Mouse (Mus musculus): ENCODE results near the gene Rnf151.
"Not testable (repeated sequence)": the region's sequence is repeated elsewhere in the genome, so short reads cannot be mapped to it uniquely, and the experiment has no call there.

Gene Rnf151

DNA sequence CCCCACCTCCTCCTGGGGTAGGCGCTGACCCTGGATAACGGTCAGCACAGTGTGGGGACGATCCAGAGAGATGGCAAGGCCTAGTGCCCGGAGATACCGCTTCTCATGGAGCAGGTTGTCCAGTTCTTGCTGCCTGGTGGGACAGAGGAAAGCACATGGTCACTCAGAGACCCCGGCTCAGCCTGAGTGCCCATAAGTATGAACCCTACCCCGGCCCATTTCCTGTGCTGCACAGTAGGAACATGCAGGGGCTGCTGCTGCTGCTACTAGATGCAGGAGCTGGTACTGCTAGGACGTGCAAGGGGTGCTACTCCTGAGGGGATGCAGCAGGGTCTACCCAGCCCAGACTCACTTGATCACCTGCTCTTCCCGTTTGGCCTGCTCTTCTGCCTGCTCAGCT lies 16.6 kb downstream of the Rnf151 start:
- no peak for DNase-seq

- no peak for DNase-seq
These were observed 18.4 kb downstream of the Rnf151 start for GRCm38 (mm10) chr17:24699473-24699872.

GRCm38 (mm10) chr17:24698715-24699114 lies 19.1 kb downstream of the Rnf151 start:
- no peak for DNase-seq

- DNase-seq: no peak
These were observed 19.9 kb downstream of the Rnf151 start for GRCm38 (mm10) chr17:24697985-24698384.

GRCm38 (mm10) chr17:24696011-24696697 lies 21.7 kb downstream of the Rnf151 start, which contains the start of the genes Gfer and Noxo1:
Gfer (minus strand) TSS chr17:24696156.
Noxo1 (plus strand) TSS chr17:24696234.
- DNase-seq: peak; percentile 78 to 90

DNA sequence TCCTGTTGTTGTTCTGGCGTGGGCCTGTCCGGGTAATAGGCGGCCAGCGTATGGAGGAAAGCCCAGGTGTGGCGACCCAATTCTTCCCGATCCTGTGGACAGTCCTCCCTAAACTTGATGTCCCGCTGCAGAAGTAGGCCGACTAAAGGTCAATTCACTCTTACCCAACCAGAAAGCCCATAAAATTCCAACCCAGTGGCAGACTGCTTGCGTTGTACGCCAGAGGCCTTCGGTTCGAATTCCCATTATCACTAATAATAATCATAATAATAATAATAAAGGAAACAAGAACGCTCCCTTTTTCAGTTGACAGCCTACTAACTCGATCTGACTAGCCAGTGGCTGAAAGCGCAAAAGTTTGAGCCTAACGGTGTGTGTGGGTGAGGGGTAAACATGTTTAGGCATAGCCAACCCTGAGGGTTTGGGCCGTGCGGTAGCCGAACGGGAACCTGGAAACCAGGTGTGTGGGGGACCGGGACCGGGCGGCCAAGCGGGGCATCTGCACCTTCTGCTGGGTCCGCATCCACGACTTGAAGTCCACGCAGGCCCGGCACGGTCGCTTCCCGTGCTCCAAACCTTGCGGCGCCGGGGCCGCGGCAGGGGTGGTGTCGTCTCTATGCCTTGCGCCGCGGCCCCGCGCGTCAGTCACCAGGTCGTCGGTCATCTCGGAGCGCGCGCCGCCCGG lies 22.4 kb downstream of the Rnf151 start:
- DNase-seq: no peak

DNA sequence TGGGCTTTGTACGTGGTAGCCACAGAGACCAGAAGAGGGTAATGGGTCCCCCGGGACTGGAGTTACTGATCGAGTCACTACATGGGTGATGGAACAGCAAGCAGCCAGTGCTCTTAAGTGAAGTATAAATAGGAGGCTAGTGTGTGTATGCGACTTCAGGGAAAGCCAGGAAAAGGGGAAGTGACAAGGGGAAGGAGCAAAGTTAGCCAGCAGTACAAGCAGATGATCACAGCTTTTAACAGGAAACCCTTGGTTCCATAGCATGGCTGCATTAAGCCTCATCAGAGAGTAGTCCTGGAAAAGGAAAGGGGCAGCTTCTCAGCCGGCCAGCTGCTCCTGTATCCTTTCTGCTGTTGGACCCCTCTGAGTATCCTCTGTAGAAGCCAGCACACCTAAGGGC lies 25.5 kb downstream of the Rnf151 start:
- no peak for DNase-seq

- peak; percentile 60 to 64 for DNase-seq
These were observed 28.4 kb downstream of the Rnf151 start, which contains the start of gene Syngr3 for GRCm38 (mm10) chr17:24689251-24690081. Syngr3 (minus strand) TSS chr17:24689955.

DNA sequence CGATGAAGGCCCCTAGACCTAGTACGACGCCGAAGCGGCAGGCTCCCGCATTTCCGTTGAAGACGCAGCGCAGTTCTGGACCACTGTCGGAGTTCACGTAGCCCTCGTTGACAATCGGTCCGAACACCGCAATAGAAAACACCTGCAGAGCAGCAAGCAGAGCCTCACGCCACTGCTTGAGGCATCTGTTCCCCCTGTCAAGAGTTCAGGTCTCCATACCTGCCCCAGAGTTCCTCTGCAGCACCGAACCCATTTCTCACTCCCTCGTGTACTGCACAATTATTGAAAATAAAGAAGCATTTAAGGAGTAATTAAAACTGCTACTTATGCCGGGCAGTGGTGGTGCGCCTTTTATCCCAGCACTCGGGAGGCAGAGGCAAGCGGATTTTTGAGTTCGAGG lies 30.3 kb downstream of the Rnf151 start:
- DNase-seq: no peak

- peak; percentile 34 to 46 for DNase-seq
These were observed 30.7 kb downstream of the Rnf151 start for GRCm38 (mm10) chr17:24687146-24687595.

DNA sequence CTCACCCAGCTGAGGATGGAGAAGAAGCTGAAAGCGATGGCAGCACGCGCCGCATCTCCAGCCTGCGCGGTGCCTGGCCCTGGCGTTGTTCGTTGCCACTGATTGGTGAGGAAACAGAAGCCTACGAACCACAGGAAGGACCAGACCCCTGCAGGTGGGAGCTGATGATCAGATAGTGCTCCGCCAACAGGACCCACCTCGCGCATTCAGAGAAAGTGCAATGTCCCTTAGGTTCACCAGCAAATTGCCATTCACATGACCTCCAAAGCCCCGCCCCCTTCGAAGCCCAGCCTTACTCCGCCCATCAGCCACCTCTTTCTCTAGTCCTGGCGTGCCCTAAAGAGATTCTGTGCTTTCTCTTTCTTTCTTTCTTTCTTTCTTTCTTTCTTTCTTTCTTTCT lies 31.3 kb downstream of the Rnf151 start:
- no peak for DNase-seq

- DNase-seq: no peak
These were observed 40.3 kb downstream of the Rnf151 start for GRCm38 (mm10) chr17:24677500-24678080.

DNA sequence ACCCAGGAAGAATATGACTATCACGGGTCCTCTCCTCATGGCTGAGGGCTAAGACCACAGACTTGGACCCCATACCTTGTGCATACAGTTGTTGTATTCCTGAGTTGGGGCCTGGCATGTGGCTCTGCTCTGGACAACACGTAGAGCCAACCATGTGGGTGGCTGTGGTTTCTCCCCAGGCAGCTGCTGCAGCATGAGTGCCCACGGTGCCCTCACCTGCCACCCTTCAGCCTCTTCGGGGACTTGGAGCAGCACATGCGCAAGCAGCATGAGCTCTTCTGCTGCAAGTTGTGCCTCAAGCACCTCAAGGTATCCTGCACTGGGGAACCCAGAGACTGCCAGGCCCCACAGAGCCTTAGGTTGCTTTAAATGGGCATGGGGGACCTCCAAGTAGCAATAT lies 41.0 kb downstream of the Rnf151 start:
- no peak for DNase-seq

DNA sequence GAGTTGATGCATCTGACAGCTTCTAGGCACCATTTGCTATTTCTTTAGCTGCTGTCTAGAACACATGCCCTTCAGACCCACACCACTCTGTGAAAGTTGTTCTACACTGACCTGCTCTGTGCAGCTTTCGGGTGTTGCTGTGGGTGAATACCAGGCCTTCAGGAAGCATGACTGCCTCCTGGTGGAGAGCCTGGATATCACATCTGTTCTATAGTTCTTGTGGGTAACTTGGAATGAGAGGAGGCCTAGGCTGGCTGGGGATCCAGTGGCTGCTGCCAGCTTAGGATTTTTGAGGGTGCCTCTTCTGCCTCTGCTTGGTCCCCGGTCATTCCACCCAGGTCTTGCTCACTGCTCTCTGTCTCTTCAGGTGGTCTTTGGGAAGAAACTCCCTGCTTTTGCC lies 41.7 kb downstream of the Rnf151 start:
- peak; percentile 70 to 76 for DNase-seq

GRCm38 (mm10) chr17:24674277-24674676 lies 43.6 kb downstream of the Rnf151 start:
- DNase-seq: no peak

- DNase-seq: no peak
These were observed 45.7 kb downstream of the Rnf151 start for GRCm38 (mm10) chr17:24672141-24672540.

DNA sequence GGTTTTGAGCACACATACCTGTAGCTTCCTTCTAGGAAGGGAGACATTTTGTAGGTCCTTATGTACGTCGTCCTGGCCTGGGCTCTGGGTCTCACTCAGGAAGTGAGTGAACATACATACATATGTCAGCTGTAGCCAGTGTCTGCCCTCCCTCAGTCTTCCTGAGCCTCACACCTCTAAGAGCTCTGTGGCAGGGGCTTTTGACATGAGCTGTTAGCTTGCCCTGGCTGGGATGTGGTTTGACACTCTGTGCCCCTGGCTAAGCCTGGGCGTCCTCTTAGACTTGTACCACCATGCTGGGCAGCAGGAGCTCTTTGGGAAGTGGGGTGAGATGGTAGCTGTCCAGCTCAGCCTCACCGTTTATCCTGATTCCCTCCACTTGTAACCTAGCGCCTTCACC lies 46.5 kb downstream of the Rnf151 start:
- DNase-seq: no peak

DNA sequence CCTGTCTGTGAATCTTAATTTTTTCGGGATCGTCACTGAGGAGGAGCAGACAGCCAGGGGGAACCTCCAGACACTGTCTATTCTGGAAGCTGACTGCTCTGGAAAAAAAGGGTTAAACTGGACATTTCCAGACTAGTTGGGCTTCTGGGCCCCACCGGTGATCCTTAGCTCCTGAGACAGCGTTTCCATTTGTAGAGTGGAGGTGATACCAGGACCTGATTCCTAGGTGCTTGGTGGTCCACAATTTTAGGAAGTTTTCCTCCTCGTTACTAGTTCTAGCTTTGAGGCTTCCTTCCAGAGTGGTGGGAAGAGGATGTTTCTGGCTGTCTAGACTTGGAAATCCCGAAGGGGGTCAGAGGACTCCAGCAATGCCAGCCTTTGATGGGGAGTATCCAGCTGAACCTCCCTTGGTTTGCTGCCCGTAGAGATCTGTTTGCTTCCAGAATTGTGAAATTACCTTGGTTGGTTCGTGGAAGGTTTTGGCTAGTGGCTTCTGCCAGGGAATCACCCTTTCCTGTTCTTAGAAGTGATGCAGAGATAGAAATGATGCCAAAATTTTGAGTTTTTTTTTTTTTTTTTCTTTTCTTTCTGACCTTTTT lies 47.5 kb downstream of the Rnf151 start:
- no peak for DNase-seq

- peak; percentile 93 to 97 for DNase-seq
These were observed 48.2 kb downstream of the Rnf151 start, which contains the start of gene Zfp598 for GRCm38 (mm10) chr17:24669545-24670245. Zfp598 (plus strand) TSS chr17:24669687.

DNA sequence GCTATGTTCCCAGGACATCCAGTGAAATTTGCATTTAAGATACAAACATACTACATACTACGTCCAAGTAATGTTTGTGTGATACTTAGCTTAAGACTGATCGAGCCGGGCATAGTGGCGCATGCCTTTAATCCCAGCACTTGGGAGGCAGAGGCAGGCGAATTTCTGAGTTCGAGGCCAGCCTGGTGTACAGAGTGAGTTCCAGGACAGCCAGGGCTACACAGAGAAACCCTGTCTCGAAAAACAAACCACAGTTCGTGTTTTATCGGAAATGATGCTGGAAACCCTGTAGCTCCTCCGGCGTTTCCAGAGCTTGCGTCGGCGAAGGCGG lies 48.7 kb downstream of the Rnf151 start:
- not testable (repeated sequence) for DNase-seq

DNA sequence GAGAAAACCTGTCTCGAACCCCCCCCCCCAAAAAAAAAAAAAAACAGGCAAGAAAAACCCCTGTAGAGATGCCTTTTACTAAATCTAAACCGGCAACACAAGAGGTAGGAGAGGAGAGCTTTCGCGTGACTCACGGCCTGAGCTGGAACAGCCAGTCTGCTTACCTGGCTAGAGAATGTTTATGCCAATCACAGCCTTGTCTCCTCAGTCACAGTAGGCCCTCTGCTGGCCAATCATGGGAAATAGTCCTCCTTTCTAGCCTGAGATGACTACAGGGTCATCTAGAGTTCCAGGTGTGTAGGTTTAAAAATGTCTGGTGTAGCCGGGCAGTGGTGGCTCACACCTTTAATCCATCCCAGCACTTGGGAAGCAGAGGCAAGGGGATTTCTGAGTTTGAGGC lies 50.4 kb downstream of the Rnf151 start:
- DNase-seq: peak; percentile 75 to 79

DNA sequence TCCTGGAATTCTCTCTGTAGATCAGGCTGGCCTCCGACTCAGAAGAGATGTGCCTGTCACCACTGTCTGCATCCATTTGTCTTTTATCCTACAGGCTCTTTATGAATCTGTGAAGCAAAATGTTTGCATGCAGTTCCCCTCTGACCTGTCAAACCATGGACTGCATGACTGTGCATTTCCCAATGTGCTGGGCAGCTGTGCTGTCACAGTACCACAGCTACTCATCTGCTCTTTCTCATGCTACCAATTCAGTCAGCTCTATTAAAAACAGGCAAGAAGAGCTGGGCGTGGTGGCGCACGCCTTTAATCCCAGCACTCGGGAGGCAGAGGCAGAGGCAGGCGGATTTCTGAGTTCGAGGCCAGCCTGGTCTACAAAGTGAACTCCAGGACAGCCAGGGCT lies 50.9 kb downstream of the Rnf151 start:
- DNase-seq: not testable (repeated sequence)
